Mouse (Mus musculus): ENCODE measurements around the gene Ica1.

DNA sequence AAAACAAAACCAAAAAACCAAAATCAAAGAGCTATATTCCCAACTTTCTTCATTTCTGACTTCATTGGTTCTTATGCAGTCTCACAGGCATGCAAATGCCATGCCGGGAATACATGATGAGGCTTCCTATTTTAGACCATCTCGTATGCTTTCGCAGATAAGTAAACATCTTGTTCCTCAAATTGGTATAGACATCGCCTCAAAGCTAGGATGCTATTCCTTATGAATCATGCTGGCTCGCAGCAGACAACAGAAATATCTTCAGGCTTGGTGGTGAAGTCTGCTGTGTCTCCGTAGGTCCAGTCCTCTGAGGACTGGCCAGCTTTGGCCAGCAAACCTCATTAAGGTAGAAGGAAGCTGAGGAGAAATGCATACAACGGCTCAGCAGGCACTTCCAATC, 60.3 kb downstream of the Ica1 start:
- TF ChIP-seq EP300 (IDR thresholded peaks at IDR 0.05; ENCODE audit: insufficient read depth, low read depth, low read length) (no peak), CTCF (IDR thresholded peaks at IDR 0.05) (no peak), POLR2A (IDR thresholded peaks at IDR 0.05; ENCODE audit: insufficient read depth, low read depth, low read length) (no peak)

Measured in heart, adult 2 months (tissue).